Mouse (Mus musculus) adrenal gland, postnatal 14 days (tissue): ENCODE data around the gene Atp13a2. TPM values are rescaled to one million over a fixed set of nuclear protein-coding genes. Genes with fewer than 3 reads are reported as not detected.

Experiments used
- DNase-seq: peaks from one replicate; pipeline ENCODE4 v3.0.0; 2021; ENCODE audit warnings: mixed read lengths
- total RNA-seq: library from RNA; stranded (reverse); gene quantifications from 2 replicates; pipeline ENCODE4 v1.2.3, GENCODE M21; 2021

Atp13a2 gene
- total RNA-seq, 1 experiment from 2014 or later, result 28.7 TPM

GRCm38 (mm10) chr4:140995811-140996210 is 9.1 kb downstream of the Atp13a2 start:
- DNase-seq, result no peak

DNA sequence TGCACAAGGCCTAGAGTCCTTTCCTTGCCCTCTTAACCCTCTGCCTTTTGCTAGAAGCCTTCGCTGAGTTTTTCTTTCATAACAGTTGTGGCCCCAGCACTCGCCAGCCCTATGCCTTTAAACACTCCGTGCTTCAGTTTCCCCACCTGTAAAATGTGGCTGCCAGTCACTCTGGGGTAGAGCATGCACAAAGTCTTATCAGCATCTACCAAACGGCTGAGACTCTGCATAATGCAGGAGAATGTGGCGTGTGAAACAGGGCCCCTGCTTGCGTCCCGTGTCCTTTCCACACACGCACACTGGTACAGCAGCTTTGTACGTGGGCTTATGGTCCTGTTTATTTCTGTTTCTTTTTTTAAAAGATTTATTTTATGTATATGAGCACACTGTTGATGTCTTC is 10.1 kb downstream of the Atp13a2 start:
- no peak for DNase-seq

DNA sequence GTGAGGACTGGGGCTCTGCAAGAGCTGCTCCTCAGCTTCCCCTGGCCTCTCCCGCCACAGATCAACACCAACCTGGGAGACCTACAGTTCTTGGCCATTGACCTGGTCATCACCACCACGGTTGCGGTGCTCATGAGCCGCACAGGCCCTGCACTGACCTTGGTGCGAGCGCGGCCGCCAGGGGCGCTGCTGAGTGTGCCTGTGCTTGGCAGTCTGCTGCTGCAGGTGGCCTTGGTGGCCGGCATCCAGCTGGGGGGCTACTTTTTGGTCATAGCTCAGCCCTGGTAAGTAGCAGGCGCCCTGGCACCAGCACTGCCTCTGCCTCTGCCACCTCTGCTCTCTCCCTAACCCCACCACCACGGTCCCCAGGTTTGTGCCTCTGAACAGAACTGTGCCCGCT is 19.3 kb downstream of the Atp13a2 start:
- peak; percentile 91 for DNase-seq

DNA sequence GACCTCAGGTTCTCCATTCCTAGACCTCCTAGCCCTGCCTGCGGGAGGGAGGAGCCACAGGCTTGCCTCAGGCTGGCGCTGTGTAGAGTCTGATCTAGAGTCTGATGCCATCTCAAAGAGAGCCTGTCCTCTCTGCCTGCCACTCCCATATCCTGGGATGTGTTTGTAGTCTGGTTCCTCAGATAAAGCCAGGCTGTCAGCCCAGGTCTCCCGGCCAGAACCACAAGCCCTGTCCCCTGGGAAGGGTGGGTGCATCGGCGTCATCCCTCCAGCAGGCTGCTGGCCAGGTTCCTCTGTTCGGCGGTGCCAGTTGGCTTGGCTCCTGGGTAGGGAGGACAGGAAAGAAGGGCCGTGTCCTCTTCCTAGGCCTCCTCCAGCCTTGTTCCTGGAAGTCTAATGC is 21.4 kb downstream of the Atp13a2 start:
- DNase-seq, result peak; percentile 80

GRCm38 (mm10) chr4:141010118-141010517 is 23.4 kb downstream of the Atp13a2 start, which contains the start of gene Mfap2:
Mfap2 (plus strand) TSS chr4:141010418.
- no peak for DNase-seq

GRCm38 (mm10) chr4:141010526-141010925 is 23.9 kb downstream of the Atp13a2 start:
- DNase-seq, result no peak

GRCm38 (mm10) chr4:141010941-141011429 is 24.3 kb downstream of the Atp13a2 start:
- DNase-seq, result peak; percentile 33

GRCm38 (mm10) chr4:141011556-141012328 is 25.1 kb downstream of the Atp13a2 start:
- peak; percentile 44 for DNase-seq

DNA sequence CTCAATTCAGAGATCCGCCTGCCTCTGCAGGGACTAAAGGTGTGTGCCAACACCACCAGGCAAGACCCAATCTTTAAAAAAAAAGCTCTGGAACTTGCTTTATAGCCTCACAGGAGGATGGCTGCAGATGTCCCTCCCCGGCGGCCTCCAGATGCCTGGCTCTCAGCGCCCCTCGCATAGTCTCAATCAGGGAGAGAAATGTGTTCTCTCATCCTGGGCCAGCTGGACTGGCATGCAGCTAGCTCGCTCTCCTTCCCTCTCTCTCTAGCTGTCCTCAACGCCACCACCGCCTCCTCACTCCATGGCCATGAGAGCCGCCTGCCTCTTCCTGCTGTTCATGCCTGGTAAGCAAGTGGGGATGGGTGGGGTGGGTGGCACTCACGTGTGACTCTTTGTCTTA is 25.9 kb downstream of the Atp13a2 start:
- no peak for DNase-seq

- DNase-seq, result no peak
Observed at GRCm38 (mm10) chr4:141014114-141014513, 27.4 kb downstream of the Atp13a2 start.

DNA sequence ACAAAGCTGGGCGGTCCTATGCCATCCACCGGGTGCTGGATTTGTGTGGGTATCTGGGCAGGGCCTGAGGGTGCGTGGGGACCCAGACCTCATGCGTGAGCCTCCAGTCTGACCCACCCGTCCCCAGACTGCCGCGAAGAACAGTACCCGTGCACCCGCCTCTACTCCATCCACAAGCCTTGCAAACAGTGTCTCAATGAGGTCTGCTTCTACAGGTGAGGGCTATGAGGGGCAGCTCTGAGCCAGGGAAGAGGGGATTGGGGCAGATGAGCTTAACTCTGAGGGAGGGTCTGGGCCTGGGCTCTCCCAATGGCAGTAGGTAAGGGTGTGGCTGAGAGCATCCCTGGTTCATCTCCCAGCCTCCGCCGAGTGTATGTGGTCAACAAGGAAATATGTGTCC is 28.2 kb downstream of the Atp13a2 start:
- no peak for DNase-seq

DNA sequence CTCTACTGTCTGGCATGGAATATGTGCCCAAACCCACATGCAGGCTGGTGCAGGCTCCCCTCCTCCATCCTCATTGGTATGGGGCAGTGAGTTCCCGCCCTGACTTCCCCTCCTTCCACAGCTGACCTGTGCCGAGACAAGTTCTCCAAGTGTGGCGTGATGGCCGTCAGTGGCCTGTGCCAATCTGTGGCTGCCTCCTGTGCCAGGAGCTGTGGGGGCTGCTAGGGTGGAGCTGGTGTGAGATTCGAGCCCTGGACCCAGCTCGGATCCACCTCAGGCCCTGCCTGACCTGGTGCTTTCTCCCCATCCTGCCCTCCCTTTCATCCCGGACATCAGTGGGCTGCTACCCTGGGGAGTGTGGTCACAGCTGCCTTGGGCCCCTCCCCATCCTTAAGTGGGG is 28.7 kb downstream of the Atp13a2 start:
- no peak for DNase-seq

- DNase-seq, result peak; percentile 47
Observed at GRCm38 (mm10) chr4:141016311-141016710, 29.6 kb downstream of the Atp13a2 start.

DNA sequence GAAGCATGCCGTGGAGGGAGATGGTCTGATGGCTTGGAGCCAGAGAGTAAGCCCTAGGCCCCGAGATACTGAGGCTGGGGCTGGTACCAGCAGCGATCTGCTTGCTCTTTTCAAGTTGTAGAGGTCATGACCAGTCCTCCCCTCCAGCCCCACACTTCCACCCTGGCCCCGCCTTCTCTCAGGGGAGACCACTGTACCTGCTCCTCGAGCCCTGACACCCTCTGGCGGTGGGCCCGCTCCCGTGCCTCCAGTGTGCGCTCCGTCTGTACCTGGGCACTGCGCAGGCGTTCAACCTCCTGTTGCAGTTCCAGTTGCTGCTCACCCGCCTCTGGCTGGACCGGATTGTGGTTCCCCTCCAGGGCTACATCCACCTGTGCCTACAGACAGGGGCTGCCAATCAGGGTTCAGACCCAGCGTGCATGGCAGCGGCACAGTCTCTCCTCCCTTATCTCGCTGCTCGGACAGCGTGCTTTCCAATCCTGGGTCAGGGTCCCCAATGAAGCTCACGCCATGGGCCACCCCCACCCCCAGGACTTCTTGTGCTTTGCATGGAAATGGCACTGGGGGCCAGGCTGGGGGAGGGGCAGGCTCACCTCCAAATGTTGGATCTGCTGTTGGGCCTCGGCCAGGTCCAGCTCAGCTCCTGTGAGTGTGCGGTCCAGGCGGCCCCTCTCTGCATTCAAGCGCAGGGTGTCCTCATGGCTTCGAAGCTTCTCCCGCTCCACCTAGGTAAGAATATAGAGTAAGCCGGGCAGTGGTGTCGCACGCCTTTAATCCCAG is 31.2 kb downstream of the Atp13a2 start:
- DNase-seq, result no peak

DNA sequence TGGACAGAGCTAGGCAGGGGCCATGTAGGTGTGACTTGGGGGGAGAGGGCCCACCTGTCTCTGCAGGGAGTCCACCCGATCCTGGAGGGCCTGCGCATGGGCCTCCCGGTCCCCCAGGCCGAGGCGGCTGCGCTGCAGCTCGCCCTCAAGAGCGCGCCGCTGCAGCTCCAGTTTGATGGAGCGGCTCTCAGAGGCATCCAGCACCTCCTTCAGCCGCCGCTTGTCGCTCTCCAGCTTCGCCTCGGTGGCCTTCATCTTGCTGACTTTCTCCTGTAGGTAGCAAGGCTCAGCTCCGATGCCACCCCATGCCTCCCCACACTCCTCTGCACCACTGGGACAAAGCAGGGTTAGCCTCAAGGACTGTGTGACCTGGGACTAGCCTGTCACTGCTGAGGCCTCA is 33.5 kb downstream of the Atp13a2 start:
- no peak for DNase-seq

DNA sequence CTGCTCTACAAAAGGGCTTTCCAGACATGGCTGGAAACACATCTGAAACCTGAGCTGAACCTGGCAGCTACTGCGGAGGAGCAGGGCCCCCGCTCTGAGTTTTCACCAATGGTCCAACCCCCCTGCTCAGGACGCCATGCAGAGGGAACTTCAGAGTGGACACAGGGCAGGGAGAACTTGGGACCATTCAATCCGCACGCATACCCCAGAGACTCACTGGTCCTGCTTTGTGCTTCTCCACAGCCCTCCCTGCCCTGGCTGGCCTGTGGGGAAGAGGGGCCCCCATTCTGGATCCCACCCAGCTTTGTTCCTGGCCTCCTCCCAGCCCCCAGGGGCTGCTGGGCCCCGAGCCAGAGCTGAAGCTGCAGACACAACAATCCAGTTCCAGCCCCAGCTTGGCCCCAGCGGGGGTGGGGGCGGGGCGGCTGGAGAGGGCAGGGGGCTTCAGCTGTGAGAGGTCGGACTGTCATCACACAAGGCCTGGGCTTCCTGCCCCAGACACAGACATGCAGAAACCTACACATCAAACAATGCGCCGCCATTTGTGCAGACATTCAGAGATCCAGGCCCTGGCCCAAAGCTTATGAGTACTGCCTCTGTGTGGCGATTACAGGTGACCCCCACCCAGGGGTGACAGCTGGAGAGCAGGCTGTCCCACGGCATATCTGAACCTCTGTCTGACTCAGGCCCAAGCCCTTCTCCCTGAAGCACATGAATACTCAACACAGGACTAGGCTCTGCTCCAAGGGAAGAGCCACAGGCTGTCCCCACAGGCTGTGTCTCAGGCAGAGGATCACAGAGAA is 34.3 kb downstream of the Atp13a2 start:
- DNase-seq, result peak; percentile 48

DNA sequence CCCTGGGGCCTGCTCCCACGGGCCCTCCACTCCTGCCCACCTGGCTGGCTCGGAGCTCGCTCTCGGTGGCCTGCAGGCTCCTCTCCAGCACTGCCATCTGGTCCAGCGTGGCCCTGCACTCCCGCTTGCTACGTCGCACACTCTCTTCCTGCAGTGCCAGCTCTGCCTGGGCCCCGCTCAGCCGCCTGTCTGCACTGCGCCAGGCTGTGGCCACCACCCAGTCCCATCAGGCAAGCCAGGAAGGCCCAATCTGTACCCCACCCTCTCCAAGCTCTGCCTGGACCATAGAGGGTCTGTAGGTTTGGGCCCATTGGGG is 34.9 kb downstream of the Atp13a2 start:
- DNase-seq, result no peak

- DNase-seq, result no peak
Observed at GRCm38 (mm10) chr4:141024052-141024451, 37.4 kb downstream of the Atp13a2 start.

- DNase-seq, result no peak
Observed at GRCm38 (mm10) chr4:141024992-141025391, 38.3 kb downstream of the Atp13a2 start.

DNA sequence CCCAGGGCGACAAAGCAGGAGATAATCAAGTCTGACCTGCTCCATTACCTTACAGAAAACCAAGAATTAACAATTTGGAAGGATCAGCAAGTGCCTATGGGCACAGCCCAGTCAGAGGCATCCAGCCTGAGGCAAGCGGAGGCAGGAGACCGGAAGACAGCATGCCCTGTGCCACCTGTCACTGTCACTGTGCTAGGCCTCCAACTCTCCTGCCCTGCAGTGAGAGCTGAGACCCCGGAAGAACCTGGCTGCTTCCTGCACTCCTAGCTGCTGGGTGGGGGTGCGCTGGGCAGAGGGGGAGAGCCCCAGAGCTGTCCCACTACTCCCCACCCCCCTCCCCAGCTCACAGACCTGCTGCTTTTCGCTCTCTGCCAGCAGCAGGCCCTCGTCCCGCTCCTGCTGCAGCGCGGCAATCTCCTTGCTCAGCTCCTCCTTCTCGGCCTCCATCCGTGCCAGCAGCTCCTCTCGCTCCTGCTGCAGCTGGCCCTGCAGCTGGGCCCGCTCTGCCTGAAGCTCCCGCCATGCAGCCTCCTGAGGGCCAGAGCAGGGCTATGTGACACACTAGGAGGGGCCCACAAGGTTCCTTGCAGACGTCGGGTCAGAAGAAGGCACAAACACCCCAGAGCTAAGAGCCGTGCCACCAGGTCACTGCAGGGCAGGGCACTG is 44.0 kb downstream of the Atp13a2 start:
- DNase-seq, result no peak

GRCm38 (mm10) chr4:141031733-141032132 is 45.1 kb downstream of the Atp13a2 start:
- peak; percentile 92 for DNase-seq
